Mouse (Mus musculus): Measurements from ENCODE around the gene Nav1.
"Not testable (repeated sequence)": the region's sequence is repeated elsewhere in the genome, so short reads cannot be mapped to it uniquely, and the experiment has no call there.

The Nav1 gene

GRCm38 (mm10) chr1:135492406-135492805, 114.7 kb downstream of the Nav1 start:
- DNase-seq (ENCODE audit: extremely low spot score, low spot score): no peak

GRCm38 (mm10) chr1:135490931-135491666, 116.0 kb downstream of the Nav1 start:
- no peak for DNase-seq (ENCODE audit: extremely low spot score, low spot score)

- no peak for DNase-seq (ENCODE audit: extremely low spot score, low spot score)
These were observed 118.2 kb downstream of the Nav1 start for GRCm38 (mm10) chr1:135488879-135489278.

GRCm38 (mm10) chr1:135485179-135485578, 121.9 kb downstream of the Nav1 start:
- no peak for DNase-seq (ENCODE audit: extremely low spot score, low spot score)

- not testable (repeated sequence) for DNase-seq (ENCODE audit: extremely low spot score, low spot score)
These were observed 122.5 kb downstream of the Nav1 start for GRCm38 (mm10) chr1:135484503-135485051.

GRCm38 (mm10) chr1:135483971-135484370, 123.1 kb downstream of the Nav1 start:
- DNase-seq (ENCODE audit: extremely low spot score, low spot score): no peak

GRCm38 (mm10) chr1:135482666-135483065, 124.4 kb downstream of the Nav1 start:
- no peak for DNase-seq (ENCODE audit: extremely low spot score, low spot score)

- no peak for DNase-seq (ENCODE audit: extremely low spot score, low spot score)
These were observed 125.4 kb downstream of the Nav1 start for GRCm38 (mm10) chr1:135481656-135482055.

GRCm38 (mm10) chr1:135480815-135481214, 126.3 kb downstream of the Nav1 start:
- DNase-seq (ENCODE audit: extremely low spot score, low spot score): no peak

- no peak for DNase-seq (ENCODE audit: extremely low spot score, low spot score)
These were observed 131.6 kb downstream of the Nav1 start for GRCm38 (mm10) chr1:135475571-135475895.

GRCm38 (mm10) chr1:135474861-135475570, 132.1 kb downstream of the Nav1 start:
- no peak for DNase-seq (ENCODE audit: extremely low spot score, low spot score)

GRCm38 (mm10) chr1:135472536-135472935, 134.6 kb downstream of the Nav1 start:
- no peak for DNase-seq (ENCODE audit: extremely low spot score, low spot score)

- no peak for DNase-seq (ENCODE audit: extremely low spot score, low spot score)
These were observed 135.4 kb downstream of the Nav1 start for GRCm38 (mm10) chr1:135471742-135472141.

- DNase-seq (ENCODE audit: extremely low spot score, low spot score): no peak
These were observed 136.5 kb downstream of the Nav1 start for GRCm38 (mm10) chr1:135470546-135470945.

GRCm38 (mm10) chr1:135467462-135467861, 139.6 kb downstream of the Nav1 start:
- no peak for DNase-seq (ENCODE audit: extremely low spot score, low spot score)

GRCm38 (mm10) chr1:135466935-135467334, 140.2 kb downstream of the Nav1 start:
- no peak for DNase-seq (ENCODE audit: extremely low spot score, low spot score)

GRCm38 (mm10) chr1:135465734-135466133, 141.4 kb downstream of the Nav1 start:
- no peak for DNase-seq (ENCODE audit: extremely low spot score, low spot score)

GRCm38 (mm10) chr1:135462736-135463135, 144.4 kb downstream of the Nav1 start:
- no peak for DNase-seq (ENCODE audit: extremely low spot score, low spot score)

GRCm38 (mm10) chr1:135462304-135462703, 144.8 kb downstream of the Nav1 start:
- no peak for DNase-seq (ENCODE audit: extremely low spot score, low spot score)

- DNase-seq (ENCODE audit: extremely low spot score, low spot score): peak; percentile 76
These were observed 145.9 kb downstream of the Nav1 start for GRCm38 (mm10) chr1:135461097-135461730.

GRCm38 (mm10) chr1:135460521-135460920, 146.6 kb downstream of the Nav1 start:
- no peak for DNase-seq (ENCODE audit: extremely low spot score, low spot score)

GRCm38 (mm10) chr1:135457860-135458259, 149.2 kb downstream of the Nav1 start:
- DNase-seq (ENCODE audit: extremely low spot score, low spot score): no peak

Data from neural tube, embryonic 10.5 days (tissue).